Mouse (Mus musculus): ENCODE data around the gene Gm8764.
"Not testable (repeated sequence)": the region's sequence is repeated elsewhere in the genome, so short reads cannot be mapped to it uniquely, and the experiment has no call there.

Gene Gm8764

DNA sequence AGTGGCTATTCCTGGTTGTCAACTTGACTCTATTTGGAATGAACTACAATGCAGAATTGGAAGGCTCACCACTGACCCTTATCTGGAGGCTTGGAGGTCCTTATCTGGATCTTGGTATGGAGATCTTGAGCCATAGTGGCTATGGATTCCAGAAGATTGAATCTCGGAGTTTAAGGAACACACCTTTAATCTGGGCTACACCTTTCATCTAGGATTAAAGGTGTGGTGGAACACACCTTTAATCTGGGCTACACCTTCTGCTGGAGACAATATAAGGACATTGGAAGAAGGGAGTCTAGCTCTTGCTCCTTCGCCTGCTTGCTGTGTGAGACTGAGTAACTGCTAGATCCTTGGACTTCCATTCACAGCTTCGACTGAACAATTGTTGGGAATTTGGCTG, at the start of gene Gm8764:
Gene Gm8764, plus strand, starts transcription at position 301 of the 400 bp plus-strand sequence.
- DNase-seq (ENCODE audit: low read depth, low spot score): not testable (repeated sequence)

GRCm38 (mm10) chr10:104110044-104110443, 49.8 kb upstream of the Gm8764 start:
- no peak for DNase-seq (ENCODE audit: low read depth, low spot score)

GRCm38 (mm10) chr10:104118312-104118711, 41.5 kb upstream of the Gm8764 start:
- DNase-seq (ENCODE audit: low read depth, low spot score): no peak

DNA sequence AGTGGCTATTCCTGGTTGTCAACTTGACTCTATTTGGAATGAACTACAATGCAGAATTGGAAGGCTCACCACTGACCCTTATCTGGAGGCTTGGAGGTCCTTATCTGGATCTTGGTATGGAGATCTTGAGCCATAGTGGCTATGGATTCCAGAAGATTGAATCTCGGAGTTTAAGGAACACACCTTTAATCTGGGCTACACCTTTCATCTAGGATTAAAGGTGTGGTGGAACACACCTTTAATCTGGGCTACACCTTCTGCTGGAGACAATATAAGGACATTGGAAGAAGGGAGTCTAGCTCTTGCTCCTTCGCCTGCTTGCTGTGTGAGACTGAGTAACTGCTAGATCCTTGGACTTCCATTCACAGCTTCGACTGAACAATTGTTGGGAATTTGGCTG, 17.1 kb upstream of the Gm8764 start, which contains the start of gene Gm21293:
Gene Gm21293, plus strand, starts transcription at position 301 of the 400 bp plus-strand sequence.
- not testable (repeated sequence) for DNase-seq (ENCODE audit: low read depth, low spot score)

- not testable (repeated sequence) for DNase-seq (ENCODE audit: low read depth, low spot score)
Observed at GRCm38 (mm10) chr10:104151197-104151596, 8.6 kb upstream of the Gm8764 start, which contains the start of gene Gm6763. Gm6763 (plus strand) TSS chr10:104151497.

DNA sequence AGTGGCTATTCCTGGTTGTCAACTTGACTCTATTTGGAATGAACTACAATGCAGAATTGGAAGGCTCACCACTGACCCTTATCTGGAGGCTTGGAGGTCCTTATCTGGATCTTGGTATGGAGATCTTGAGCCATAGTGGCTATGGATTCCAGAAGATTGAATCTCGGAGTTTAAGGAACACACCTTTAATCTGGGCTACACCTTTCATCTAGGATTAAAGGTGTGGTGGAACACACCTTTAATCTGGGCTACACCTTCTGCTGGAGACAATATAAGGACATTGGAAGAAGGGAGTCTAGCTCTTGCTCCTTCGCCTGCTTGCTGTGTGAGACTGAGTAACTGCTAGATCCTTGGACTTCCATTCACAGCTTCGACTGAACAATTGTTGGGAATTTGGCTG, 8.4 kb downstream of the Gm8764 start, which contains the start of gene Gm21304:
Gene Gm21304, plus strand, starts transcription at position 301 of the 400 bp plus-strand sequence.
- DNase-seq (ENCODE audit: low read depth, low spot score): not testable (repeated sequence)

GRCm38 (mm10) chr10:104176724-104177123, 16.9 kb downstream of the Gm8764 start, which contains the start of gene Gm21312:
Gm21312 (plus strand) TSS chr10:104177024.
- DNase-seq (ENCODE audit: low read depth, low spot score): not testable (repeated sequence)

DNA sequence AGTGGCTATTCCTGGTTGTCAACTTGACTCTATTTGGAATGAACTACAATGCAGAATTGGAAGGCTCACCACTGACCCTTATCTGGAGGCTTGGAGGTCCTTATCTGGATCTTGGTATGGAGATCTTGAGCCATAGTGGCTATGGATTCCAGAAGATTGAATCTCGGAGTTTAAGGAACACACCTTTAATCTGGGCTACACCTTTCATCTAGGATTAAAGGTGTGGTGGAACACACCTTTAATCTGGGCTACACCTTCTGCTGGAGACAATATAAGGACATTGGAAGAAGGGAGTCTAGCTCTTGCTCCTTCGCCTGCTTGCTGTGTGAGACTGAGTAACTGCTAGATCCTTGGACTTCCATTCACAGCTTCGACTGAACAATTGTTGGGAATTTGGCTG, 25.4 kb downstream of the Gm8764 start, which contains the start of gene Gm20765:
Gene Gm20765, plus strand, starts transcription at position 301 of the 400 bp plus-strand sequence.
- DNase-seq (ENCODE audit: low read depth, low spot score): not testable (repeated sequence)

DNA sequence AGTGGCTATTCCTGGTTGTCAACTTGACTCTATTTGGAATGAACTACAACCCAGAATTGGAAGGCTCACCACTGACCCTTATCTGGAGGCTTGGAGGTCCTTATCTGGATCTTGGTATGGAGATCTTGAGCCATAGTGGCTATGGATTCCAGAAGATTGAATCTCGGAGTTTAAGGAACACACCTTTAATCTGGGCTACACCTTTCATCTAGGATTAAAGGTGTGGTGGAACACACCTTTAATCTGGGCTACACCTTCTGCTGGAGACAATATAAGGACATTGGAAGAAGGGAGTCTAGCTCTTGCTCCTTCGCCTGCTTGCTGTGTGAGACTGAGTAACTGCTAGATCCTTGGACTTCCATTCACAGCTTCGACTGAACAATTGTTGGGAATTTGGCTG, 33.9 kb downstream of the Gm8764 start, which contains the start of gene Gm4340:
Gene Gm4340, plus strand, starts transcription at position 301 of the 400 bp plus-strand sequence.
- DNase-seq (ENCODE audit: low read depth, low spot score): not testable (repeated sequence)

GRCm38 (mm10) chr10:104209655-104210054, 49.8 kb downstream of the Gm8764 start:
- no peak for DNase-seq (ENCODE audit: low read depth, low spot score)

DNA sequence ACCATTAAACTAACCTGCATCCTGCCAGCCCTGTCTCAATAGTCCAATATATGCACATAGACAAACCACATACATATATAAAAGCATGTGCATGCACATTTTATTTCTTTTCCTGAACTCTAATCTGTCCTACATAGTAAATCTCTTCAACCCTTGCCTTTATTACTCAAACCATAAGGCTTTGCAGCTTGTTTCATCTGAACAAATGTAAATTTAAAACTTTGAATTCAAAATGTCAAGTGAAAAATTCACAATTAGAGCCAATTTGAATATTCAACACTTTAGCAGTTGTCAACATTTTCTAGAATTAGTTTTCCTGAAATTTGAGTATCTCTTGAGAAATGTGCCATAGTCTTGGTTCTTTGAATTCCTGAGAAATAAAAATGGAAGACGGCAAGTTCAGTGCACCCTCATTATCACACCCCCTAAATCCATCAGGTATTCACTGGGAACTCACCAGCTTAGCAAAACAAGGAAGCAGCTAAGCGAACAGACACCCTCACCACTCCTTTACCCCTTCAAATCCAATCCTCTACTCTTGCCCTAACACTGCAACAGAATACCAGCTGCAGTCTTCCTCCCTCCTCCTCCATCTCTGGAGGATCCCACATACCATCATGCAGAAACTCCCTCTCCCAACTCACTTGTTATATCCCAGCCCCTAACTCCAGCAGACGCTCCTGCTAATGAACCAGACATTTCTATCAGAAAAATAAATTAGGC, 50.6 kb downstream of the Gm8764 start:
- no peak for DNase-seq (ENCODE audit: low read depth, low spot score)
